Mouse (Mus musculus): ENCODE results near the gene Ttc33. TPM values are rescaled to one million over a fixed set of nuclear protein-coding genes. Genes with fewer than 3 reads are reported as not detected.

Gene Ttc33
- polyA plus RNA-seq, 1 experiment from 2014 or later: 35.4 TPM

GRCm38 (mm10) chr15:5165121-5165773 lies 20.1 kb upstream of the Ttc33 start:
- no peak for ATAC-seq (ENCODE audit: insufficient read depth, low FRiP score)
- H3K27ac ChIP-seq (ENCODE audit: low read length): no peak overlapping the region
- WGBS: 83% methylated on average over 12 of the region's 12 CpGs
- no peak overlapping the region for H3K4me3 ChIP-seq (replicated peaks; ENCODE audit: low read length)
- H3K27me3 ChIP-seq (ENCODE audit: control insufficient read depth, insufficient read depth, low read length): no peaks in the 10 kb centered on the region
- no peak overlapping the region for H3K4me2 ChIP-seq (ENCODE audit: low read depth, low read length)
- H3K4me1 ChIP-seq (ENCODE audit: control insufficient read depth, insufficient read depth, low read length): no peaks in the 10 kb centered on the region
- H3K9ac ChIP-seq (ENCODE audit: low read length): no peak overlapping the region
- no peaks in the 10 kb centered on the region for H3K9me3 ChIP-seq (replicated peaks; ENCODE audit: control insufficient read depth, low read length)
- peaks cover 15% of the 10 kb centered on the region; the same call in 1 of the 2 replicates for H3K36me3 ChIP-seq (ENCODE audit: control insufficient read depth, insufficient read depth, low read length)

DNA sequence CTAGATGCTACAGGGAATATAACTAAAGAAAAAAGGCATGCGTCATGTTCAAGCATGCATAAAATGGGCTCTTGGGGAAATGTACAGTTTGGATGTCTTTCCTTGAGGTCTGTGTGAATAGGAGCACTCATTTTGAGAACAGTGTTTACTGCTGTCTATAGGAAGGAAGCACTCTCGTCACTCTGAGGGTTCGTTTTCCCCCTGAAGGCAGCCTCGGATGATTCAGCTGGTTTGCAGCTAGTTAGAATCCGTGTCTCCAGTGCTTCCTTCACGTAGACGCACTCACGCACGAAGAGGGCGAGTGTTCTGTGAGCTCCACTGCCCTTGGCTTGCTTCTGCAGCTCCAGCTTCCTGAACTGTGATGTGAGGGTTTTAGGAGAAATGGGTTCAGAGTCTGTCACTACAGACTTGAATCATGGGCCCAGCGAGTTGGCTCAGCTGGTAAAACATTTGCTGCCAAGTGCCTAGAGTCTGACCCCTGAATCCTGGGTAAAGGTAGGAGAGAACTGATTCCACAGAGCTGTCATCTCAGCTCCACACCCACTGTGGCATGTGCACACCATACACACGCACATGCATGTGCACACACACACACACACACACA lies 12.0 kb upstream of the Ttc33 start:
- Histone ChIP-seq H3K36me3 (ENCODE audit: control insufficient read depth, insufficient read depth, low read length) (peaks cover 23% of the 10 kb centered on the region), H3K4me2 (ENCODE audit: low read depth, low read length) (no peak overlapping the region), H3K9me3 (replicated peaks; ENCODE audit: control insufficient read depth, low read length) (no peaks in the 10 kb centered on the region), H3K9ac (ENCODE audit: low read length) (no peak overlapping the region), H3K4me3 (replicated peaks; ENCODE audit: low read length) (no peak overlapping the region), H3K27me3 (ENCODE audit: control insufficient read depth, insufficient read depth, low read length) (no peaks in the 10 kb centered on the region), H3K27ac (ENCODE audit: low read length) (no peak overlapping the region), H3K4me1 (ENCODE audit: control insufficient read depth, insufficient read depth, low read length) (no peaks in the 10 kb centered on the region)
- 86% methylated on average over 12 of the region's 12 CpGs for WGBS
- no peak for ATAC-seq (ENCODE audit: insufficient read depth, low FRiP score)

- Histone ChIP-seq H3K27ac (ENCODE audit: low read length) (peak overlapping the region; percentile 84), H3K27me3 (ENCODE audit: control insufficient read depth, insufficient read depth, low read length) (no peaks in the 10 kb centered on the region)
- WGBS: 32% methylated on average over 11 of the region's 11 CpGs
Observed at GRCm38 (mm10) chr15:5184668-5185330, 526 bp upstream of the Ttc33 start.

DNA sequence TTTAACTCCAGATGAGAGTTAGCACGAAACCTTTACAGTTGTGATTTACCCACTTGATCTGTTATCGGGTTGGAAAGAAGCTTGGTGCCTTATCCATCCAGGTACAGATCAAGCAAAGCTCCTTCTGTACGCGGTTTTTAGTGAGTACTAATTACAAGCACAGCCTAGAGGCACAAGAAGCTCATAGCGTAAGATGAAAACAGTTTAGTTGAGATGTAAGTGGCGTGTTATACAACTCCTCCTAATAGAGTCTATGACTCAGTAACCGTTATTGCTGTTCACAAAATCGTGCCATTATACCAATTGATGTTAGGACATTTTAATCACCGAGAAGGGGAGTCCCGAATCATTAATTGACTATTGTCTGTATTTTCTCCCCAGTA lies 959 bp downstream of the Ttc33 start:
- H3K36me3 ChIP-seq (ENCODE audit: control insufficient read depth, insufficient read depth, low read length): no peaks in the 10 kb centered on the region
- peak overlapping the region; percentile 82 for H3K4me2 ChIP-seq (ENCODE audit: low read depth, low read length)
- peak overlapping the region; percentile 93 for H3K9ac ChIP-seq (ENCODE audit: low read length)
- H3K4me3 ChIP-seq (replicated peaks; ENCODE audit: low read length): peak overlapping the region; percentile 99
- H3K4me1 ChIP-seq (ENCODE audit: control insufficient read depth, insufficient read depth, low read length): peaks cover 8% of the 10 kb centered on the region
- no peaks in the 10 kb centered on the region for H3K27me3 ChIP-seq (ENCODE audit: control insufficient read depth, insufficient read depth, low read length)
- peak overlapping the region; percentile 84 for H3K27ac ChIP-seq (ENCODE audit: low read length)
- H3K9me3 ChIP-seq (replicated peaks; ENCODE audit: control insufficient read depth, low read length): no peaks in the 10 kb centered on the region
- WGBS: 28% methylated on average over 10 of the region's 10 CpGs
- no peak for ATAC-seq (ENCODE audit: insufficient read depth, low FRiP score)

More at GRCm38 (mm10) chr15:5184668-5185330, 526 bp upstream of the Ttc33 start:
- H3K4me2 ChIP-seq (ENCODE audit: low read depth, low read length): peak overlapping the region; percentile 82
- H3K9ac ChIP-seq (ENCODE audit: low read length): peak overlapping the region; percentile 93
- peak; percentile 63; the same call in 1 of the 2 replicates for ATAC-seq (ENCODE audit: insufficient read depth, low FRiP score)
- H3K4me1 ChIP-seq (ENCODE audit: control insufficient read depth, insufficient read depth, low read length): peaks cover 8% of the 10 kb centered on the region
- H3K4me3 ChIP-seq (replicated peaks; ENCODE audit: low read length): peak overlapping the region; percentile 99
- no peaks in the 10 kb centered on the region for H3K9me3 ChIP-seq (replicated peaks; ENCODE audit: control insufficient read depth, low read length)
- H3K36me3 ChIP-seq (ENCODE audit: control insufficient read depth, insufficient read depth, low read length): 0 out of 2 replicates have a peak, but pooled peaks cover 5% of the 10 kb centered on the region

DNA sequence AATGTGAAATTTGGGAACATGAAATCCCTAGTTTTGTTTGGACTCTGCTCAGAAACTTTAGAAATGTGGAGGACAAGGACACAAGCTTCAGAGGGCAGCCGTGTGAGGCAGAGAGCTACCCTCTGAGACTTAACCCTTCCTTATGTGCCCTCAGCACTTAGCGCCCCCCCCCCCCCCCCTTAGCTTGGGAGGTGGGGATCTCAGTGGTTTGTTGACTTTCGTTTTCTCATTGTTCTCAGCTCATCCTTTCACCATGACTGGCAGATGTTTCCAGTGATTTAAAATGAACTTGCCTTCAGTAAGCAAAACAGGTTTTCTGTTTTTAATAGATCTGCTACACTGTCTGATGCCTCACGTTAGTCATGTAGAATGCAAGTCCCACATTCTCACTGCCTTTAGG lies 1.8 kb downstream of the Ttc33 start:
- no peak overlapping the region for H3K4me2 ChIP-seq (ENCODE audit: low read depth, low read length)
- H3K4me3 ChIP-seq (replicated peaks; ENCODE audit: low read length): no peak overlapping the region
- no peaks in the 10 kb centered on the region for H3K36me3 ChIP-seq (ENCODE audit: control insufficient read depth, insufficient read depth, low read length)
- H3K9me3 ChIP-seq (replicated peaks; ENCODE audit: control insufficient read depth, low read length): no peaks in the 10 kb centered on the region
- peaks cover 8% of the 10 kb centered on the region for H3K4me1 ChIP-seq (ENCODE audit: control insufficient read depth, insufficient read depth, low read length)
- no peaks in the 10 kb centered on the region for H3K27me3 ChIP-seq (ENCODE audit: control insufficient read depth, insufficient read depth, low read length)
- 56% methylated on average over 3 of the region's 4 CpGs for WGBS
- no peak overlapping the region for H3K27ac ChIP-seq (ENCODE audit: low read length)
- ATAC-seq (ENCODE audit: insufficient read depth, low FRiP score): no peak
- H3K9ac ChIP-seq (ENCODE audit: low read length): no peak overlapping the region; the same call in 1 of the 2 replicates

DNA sequence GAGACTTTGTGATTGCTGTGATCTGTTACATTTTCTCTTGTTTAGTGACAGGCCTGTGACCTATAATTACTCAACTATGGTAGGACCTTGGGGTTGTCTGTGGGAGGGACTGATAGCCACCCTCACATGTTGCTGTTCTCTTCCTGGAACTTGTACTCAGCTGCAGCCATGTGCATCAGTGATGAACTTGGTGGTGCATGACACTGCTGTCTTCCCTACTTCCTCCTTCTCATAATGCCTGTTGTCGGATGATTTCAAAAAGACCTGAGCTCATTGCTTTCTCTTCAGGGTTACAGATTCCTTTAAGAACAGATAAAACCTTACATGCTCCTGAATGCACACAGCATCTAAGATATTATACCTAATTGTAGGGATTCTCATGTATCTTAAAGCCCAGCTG lies 2.7 kb downstream of the Ttc33 start:
- WGBS: 75% methylated on average over 1 of the region's 1 CpGs
- Histone ChIP-seq H3K9ac (ENCODE audit: low read length) (no peak overlapping the region), H3K27ac (ENCODE audit: low read length) (no peak overlapping the region), H3K4me3 (replicated peaks; ENCODE audit: low read length) (no peak overlapping the region), H3K27me3 (ENCODE audit: control insufficient read depth, insufficient read depth, low read length) (no peaks in the 10 kb centered on the region), H3K9me3 (replicated peaks; ENCODE audit: control insufficient read depth, low read length) (no peaks in the 10 kb centered on the region), H3K36me3 (ENCODE audit: control insufficient read depth, insufficient read depth, low read length) (no peaks in the 10 kb centered on the region), H3K4me1 (ENCODE audit: control insufficient read depth, insufficient read depth, low read length) (peaks cover 10% of the 10 kb centered on the region), H3K4me2 (ENCODE audit: low read depth, low read length) (no peak overlapping the region)
- ATAC-seq (ENCODE audit: insufficient read depth, low FRiP score): no peak

GRCm38 (mm10) chr15:5189504-5190093 lies 4.3 kb downstream of the Ttc33 start:
- H3K9me3 ChIP-seq (replicated peaks; ENCODE audit: control insufficient read depth, low read length): no peaks in the 10 kb centered on the region
- no peak overlapping the region for H3K9ac ChIP-seq (ENCODE audit: low read length)
- H3K36me3 ChIP-seq (ENCODE audit: control insufficient read depth, insufficient read depth, low read length): no peaks in the 10 kb centered on the region
- no peaks in the 10 kb centered on the region for H3K27me3 ChIP-seq (ENCODE audit: control insufficient read depth, insufficient read depth, low read length)
- H3K4me3 ChIP-seq (replicated peaks; ENCODE audit: low read length): no peak overlapping the region
- ATAC-seq (ENCODE audit: insufficient read depth, low FRiP score): no peak
- H3K4me2 ChIP-seq (ENCODE audit: low read depth, low read length): no peak overlapping the region
- no peak overlapping the region for H3K27ac ChIP-seq (ENCODE audit: low read length)
- whole genome bisulfite sequencing: 51% methylated on average over 10 of the region's 10 CpGs
- peaks cover 10% of the 10 kb centered on the region for H3K4me1 ChIP-seq (ENCODE audit: control insufficient read depth, insufficient read depth, low read length)

GRCm38 (mm10) chr15:5193833-5194232 lies 8.5 kb downstream of the Ttc33 start:
- H3K27ac ChIP-seq (ENCODE audit: low read length): 0 out of 2 replicates have a peak overlapping the region, but pooled peaks have one; percentile 23
- H3K4me3 ChIP-seq (replicated peaks; ENCODE audit: low read length): no peak overlapping the region
- H3K4me2 ChIP-seq (ENCODE audit: low read depth, low read length): no peak overlapping the region
- H3K9me3 ChIP-seq (replicated peaks; ENCODE audit: control insufficient read depth, low read length): no peaks in the 10 kb centered on the region
- 76% methylated on average over 3 of the region's 3 CpGs for WGBS
- no peaks in the 10 kb centered on the region for H3K36me3 ChIP-seq (ENCODE audit: control insufficient read depth, insufficient read depth, low read length)
- H3K4me1 ChIP-seq (ENCODE audit: control insufficient read depth, insufficient read depth, low read length): peaks cover 25% of the 10 kb centered on the region
- ATAC-seq (ENCODE audit: insufficient read depth, low FRiP score): no peak
- H3K27me3 ChIP-seq (ENCODE audit: control insufficient read depth, insufficient read depth, low read length): no peaks in the 10 kb centered on the region
- no peak overlapping the region for H3K9ac ChIP-seq (ENCODE audit: low read length)

DNA sequence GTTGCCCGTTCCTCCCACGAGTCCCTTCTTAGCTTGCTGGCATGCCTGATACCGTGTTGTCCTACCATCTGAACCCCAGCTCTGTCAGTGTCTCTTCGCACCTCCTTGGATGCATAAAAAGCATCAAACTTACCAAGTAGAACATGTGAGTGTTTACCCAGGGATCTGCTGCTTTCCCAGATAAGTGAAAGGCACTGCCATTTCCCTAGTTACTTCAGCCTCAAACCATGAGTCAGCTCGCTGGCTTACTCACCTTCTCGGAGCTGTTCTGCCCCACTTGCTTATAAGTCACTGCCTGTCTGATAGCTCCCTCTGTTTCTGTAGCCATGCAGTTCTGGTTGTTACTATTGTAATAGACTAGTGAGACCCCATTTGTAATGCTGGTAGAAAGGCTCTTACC lies 9.1 kb downstream of the Ttc33 start:
- Histone ChIP-seq H3K9me3 (replicated peaks; ENCODE audit: control insufficient read depth, low read length) (no peaks in the 10 kb centered on the region), H3K27ac (ENCODE audit: low read length) (peak overlapping the region; percentile 62; the same call in 1 of the 2 replicates), H3K4me2 (ENCODE audit: low read depth, low read length) (no peak overlapping the region), H3K36me3 (ENCODE audit: control insufficient read depth, insufficient read depth, low read length) (no peaks in the 10 kb centered on the region), H3K4me1 (ENCODE audit: control insufficient read depth, insufficient read depth, low read length) (peaks cover 25% of the 10 kb centered on the region), H3K27me3 (ENCODE audit: control insufficient read depth, insufficient read depth, low read length) (no peaks in the 10 kb centered on the region), H3K4me3 (replicated peaks; ENCODE audit: low read length) (no peak overlapping the region), H3K9ac (ENCODE audit: low read length) (no peak overlapping the region)
- ATAC-seq (ENCODE audit: insufficient read depth, low FRiP score): 0 out of 2 replicates have a peak, but pooled peaks have one; percentile 32
- 81% methylated on average over 6 of the region's 6 CpGs for WGBS

Measured in stomach, embryonic 16.5 days (tissue).